Mouse (Mus musculus) liver, embryonic 11.5 days (tissue): ENCODE results near the gene Lsm2. TPM values are rescaled to one million over a fixed set of nuclear protein-coding genes. Genes with fewer than 3 reads are reported as not detected.
"Not testable (repeated sequence)": the region's sequence is repeated elsewhere in the genome, so short reads cannot be mapped to it uniquely, and the experiment has no call there.

ENCODE experiments used
- ATAC-seq: fragments of 200-750 bp; cut with Nextera tagmentation; replicated peaks from 2 replicates; pipeline ENCODE4 v1.8.0; 2017; ENCODE audit warnings: moderate number of reproducible peaks, mild to moderate bottlenecking, moderate TSS enrichment, moderate library complexity; ENCODE audit not compliant: low FRiP score
- DNase-seq: peaks from one replicate; pipeline ENCODE4 v3.0.0-alpha.2; 2017; ENCODE audit warnings: low spot score
- H3K27ac ChIP-seq: fragments of 300-500 bp; sonication (generic); 2 replicates; pipeline ENCODE4 v1.5.1; 2014; ENCODE audit warnings: mild to moderate bottlenecking, low read depth, low read length, control low read depth
- H3K27me3 ChIP-seq: fragments of 300-500 bp; sonication (generic); replicated peaks from 2 replicates; pipeline ENCODE4 v1.6.1; 2014; ENCODE audit warnings: low read length, mixed read lengths; ENCODE audit not compliant: control insufficient read depth, insufficient read depth
- H3K36me3 ChIP-seq: fragments of 300-500 bp; sonication (generic); 2 replicates; pipeline ENCODE4 v1.6.1; 2014; ENCODE audit warnings: mild to moderate bottlenecking, low read length, moderate library complexity, mixed read lengths; ENCODE audit not compliant: control insufficient read depth, insufficient read depth
- H3K4me1 ChIP-seq: fragments of 300-500 bp; sonication (generic); replicated peaks from 2 replicates; pipeline ENCODE4 v1.6.1; 2014; ENCODE audit warnings: low read length, mixed read lengths; ENCODE audit not compliant: control insufficient read depth, insufficient read depth
- H3K4me2 ChIP-seq: fragments of 300-500 bp; sonication (generic); 2 replicates; pipeline ENCODE4 v1.6.1; 2014; ENCODE audit warnings: mild to moderate bottlenecking, control low read depth, moderate library complexity
- H3K4me3 ChIP-seq: fragments of 300-500 bp; sonication (generic); 2 replicates; pipeline ENCODE4 v1.5.1; 2014; ENCODE audit warnings: low read depth, low read length, control low read depth
- H3K9ac ChIP-seq: fragments of 300-500 bp; sonication (generic); 2 replicates; pipeline ENCODE4 v1.6.1; 2014; ENCODE audit warnings: low read depth, low read length, control low read depth
- H3K9me3 ChIP-seq: fragments of 300-500 bp; sonication (generic); 2 replicates; pipeline ENCODE4 v1.6.1; 2016; ENCODE audit warnings: low read length, inconsistent platforms, mixed read lengths; ENCODE audit not compliant: control insufficient read depth
- WGBS: fragments of 180-500 bp; shearing (Covaris S2); extraction: QIAGEN DNeasy Blood & Tissue Kit; methylation state at CpG from one replicate; pipeline ENCODE4 v1.1.7; 2014; 5-methylcytosine and 5-hydroxymethylcytosine counted together
- polyA plus RNA-seq: library from polyadenylated mRNA; unstranded; fragments of >200 nt; fragmentation: Nextera tagmentation; extraction: Ambion mirVana; gene quantifications from 2 replicates; pipeline ENCODE4 v1.2.1, GENCODE M21; 2014

Gene Lsm2
- polyA plus RNA-seq, 1 experiment from 2014 or later: 315 TPM

DNA sequence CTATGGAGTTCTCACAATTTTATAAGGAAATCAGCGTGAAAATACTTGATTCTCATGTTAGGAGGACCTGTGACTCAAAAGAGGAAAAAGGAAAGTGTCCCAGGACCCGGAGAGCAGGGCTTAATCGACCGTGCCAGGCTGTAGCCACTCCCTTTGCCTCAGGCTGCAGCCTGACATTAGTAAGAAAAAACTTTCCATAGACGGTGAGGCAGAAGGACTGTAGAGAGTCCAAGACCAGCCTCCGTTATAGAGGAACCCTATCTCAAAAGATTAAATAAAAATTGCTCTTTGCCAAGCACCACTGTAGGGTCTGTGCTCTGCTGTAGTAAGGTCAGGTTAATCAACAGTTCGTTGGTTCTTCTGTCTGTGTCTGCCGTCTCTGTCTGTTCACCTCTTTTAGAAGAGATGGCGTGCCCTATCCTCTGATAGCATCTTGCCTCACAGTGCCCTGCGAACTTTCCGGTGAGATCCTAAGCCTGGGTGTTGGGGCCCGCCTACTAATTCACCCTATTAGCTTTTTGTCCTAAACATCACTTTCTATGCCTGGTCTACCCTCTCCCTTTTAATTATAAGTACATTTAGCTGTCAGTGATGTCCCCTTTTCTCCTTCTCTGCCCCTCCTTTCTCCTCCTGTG is 21.7 kb upstream of the Lsm2 start:
- no peak for DNase-seq

DNA sequence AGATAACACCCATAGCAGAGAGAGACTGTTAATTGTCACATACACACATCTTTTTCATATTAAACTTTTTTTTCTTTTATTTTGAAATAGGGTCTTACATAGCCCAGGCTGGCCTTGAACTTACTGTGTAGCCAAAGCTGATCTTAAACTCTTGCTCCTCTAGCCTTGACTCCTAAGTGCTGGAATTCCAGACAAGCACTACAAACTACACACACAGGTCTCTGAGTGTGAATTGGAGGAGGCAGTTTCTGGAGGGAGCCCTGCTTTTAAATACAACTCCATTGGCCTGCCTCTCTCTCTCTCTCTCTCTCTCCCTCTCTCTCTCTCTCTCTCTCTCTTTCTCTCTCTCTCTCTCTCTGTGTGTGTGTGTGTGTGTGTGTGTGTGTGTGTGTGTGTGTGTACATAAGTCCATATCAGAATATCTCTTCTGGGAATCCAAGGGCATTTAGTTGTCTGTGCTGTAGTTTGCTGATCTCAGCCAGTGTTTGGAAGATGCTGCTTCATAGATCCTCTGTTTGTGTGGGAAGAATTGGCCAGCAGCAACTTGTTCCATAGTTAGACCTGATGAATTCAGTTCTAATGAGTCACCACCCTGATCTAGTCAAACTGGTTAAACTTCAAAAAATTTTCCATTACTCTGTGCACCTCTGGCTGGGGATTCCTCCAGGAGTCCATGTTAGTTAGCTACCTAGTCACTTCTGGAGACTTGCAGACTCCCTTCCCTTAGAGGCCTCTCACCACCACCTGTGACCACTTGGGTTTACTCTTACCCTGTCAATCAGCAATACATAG is 20.8 kb upstream of the Lsm2 start:
- Histone ChIP-seq H3K9me3 (no peaks in the 10 kb centered on the region), H3K9ac (no peak overlapping the region), H3K4me2 (no peak overlapping the region), H3K4me1 (peaks cover 11% of the 10 kb centered on the region), H3K27me3 (peaks cover 12% of the 10 kb centered on the region), H3K4me3 (no peak overlapping the region), H3K36me3 (no peaks in the 10 kb centered on the region), H3K27ac (no peak overlapping the region)
- no peak for ATAC-seq
- no peak for DNase-seq

More for the DNA sequence above, 21.7 kb upstream of the Lsm2 start:
- Histone ChIP-seq H3K36me3 (no peaks in the 10 kb centered on the region), H3K27me3 (peaks cover 12% of the 10 kb centered on the region), H3K9ac (peak overlapping the region; percentile 62), H3K4me3 (peak overlapping the region; percentile 52), H3K9me3 (no peaks in the 10 kb centered on the region), H3K4me2 (peak overlapping the region; percentile 93), H3K4me1 (peaks cover 11% of the 10 kb centered on the region), H3K27ac (peak overlapping the region; percentile 8)
- ATAC-seq: peak; percentile 37; the same call in 1 of the 2 replicates
- 8% methylated on average over 12 of the region's 12 CpGs for WGBS

DNA sequence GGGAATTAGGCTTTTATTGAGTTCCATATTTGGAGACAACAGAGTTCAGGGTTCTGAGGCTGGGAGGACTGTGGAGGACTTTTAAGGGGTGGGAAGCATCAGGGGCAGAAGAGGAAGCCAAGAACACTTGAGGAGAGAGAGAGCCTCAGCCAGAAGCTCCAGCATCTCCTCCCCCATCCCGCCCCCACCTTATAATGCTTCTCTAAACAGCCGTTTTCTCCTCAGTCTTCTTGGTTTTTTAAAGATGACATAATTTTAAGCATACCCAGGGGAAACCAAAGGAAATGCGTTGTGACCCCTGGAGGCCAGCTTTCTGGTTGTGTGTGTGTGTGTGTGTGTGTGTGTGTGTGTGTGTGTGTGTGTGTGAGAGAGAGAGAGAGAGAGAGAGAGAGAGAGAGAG is 19.5 kb upstream of the Lsm2 start:
- no peak overlapping the region for H3K4me2 ChIP-seq
- no peak for DNase-seq
- H3K27me3 ChIP-seq: peaks cover 10% of the 10 kb centered on the region
- no peak overlapping the region for H3K4me3 ChIP-seq
- H3K9me3 ChIP-seq: no peaks in the 10 kb centered on the region
- no peak overlapping the region for H3K9ac ChIP-seq
- no peaks in the 10 kb centered on the region for H3K36me3 ChIP-seq
- H3K27ac ChIP-seq: no peak overlapping the region
- no peak for ATAC-seq
- WGBS: 39% methylated on average over 3 of the region's 3 CpGs
- peaks cover 11% of the 10 kb centered on the region for H3K4me1 ChIP-seq

DNA sequence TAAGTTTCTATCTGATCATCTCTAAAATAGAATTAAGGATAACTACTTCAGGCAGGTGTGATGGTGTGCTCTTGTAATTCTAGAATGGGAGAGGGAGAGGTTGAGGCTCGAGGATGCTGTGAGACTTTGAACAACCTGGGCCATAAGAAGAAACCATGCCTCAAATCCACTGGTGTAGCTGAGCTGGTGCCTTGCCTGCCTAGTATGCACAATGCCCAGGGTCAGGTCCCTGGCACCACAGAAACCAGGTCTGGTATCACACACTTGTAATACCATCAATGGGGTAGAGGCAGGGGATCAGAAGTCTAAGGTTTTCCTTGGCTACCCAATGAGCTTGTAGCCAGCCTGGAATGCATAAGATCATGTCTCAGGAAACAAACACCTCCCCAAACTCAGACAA is 18.8 kb upstream of the Lsm2 start:
- ATAC-seq (no peak), DNase-seq (no peak)
- 62% methylated on average over 1 of the region's 1 CpGs for WGBS
- H3K27ac ChIP-seq: no peak overlapping the region
- H3K4me1 ChIP-seq: peaks cover 11% of the 10 kb centered on the region
- no peaks in the 10 kb centered on the region for H3K9me3 ChIP-seq
- peaks cover 12% of the 10 kb centered on the region for H3K27me3 ChIP-seq
- H3K36me3 ChIP-seq: no peaks in the 10 kb centered on the region
- no peak overlapping the region for H3K4me2 ChIP-seq
- no peak overlapping the region for H3K9ac ChIP-seq
- no peak overlapping the region for H3K4me3 ChIP-seq

DNA sequence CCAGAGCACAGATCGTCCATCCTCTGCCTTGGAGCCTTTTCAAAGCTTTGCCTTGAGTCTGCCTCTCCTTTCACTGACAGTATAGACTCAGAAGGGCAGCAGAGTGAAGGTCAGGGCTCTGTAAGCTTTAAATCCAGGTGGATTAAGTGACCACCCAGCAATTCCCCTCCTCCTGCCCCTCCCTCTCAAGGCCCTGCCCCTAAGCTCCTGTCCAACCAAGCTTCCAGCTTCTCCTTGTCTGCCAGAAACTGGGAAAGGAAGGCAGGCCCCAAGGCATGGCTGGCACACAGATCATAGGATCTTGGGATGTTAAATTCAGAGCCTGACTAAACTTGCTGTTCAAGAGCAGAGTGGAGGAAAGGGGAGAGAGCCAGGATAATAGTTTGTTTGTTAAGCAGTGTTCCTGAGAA is 17.0 kb upstream of the Lsm2 start:
- H3K36me3 ChIP-seq: no peaks in the 10 kb centered on the region
- H3K4me3 ChIP-seq: no peak overlapping the region
- H3K4me1 ChIP-seq: peaks cover 8% of the 10 kb centered on the region
- 21% methylated on average over 1 of the region's 1 CpGs for WGBS
- no peak for DNase-seq
- H3K27me3 ChIP-seq: peaks cover 30% of the 10 kb centered on the region
- H3K27ac ChIP-seq: no peak overlapping the region
- no peak overlapping the region for H3K4me2 ChIP-seq
- ATAC-seq: no peak
- no peaks in the 10 kb centered on the region for H3K9me3 ChIP-seq
- H3K9ac ChIP-seq: no peak overlapping the region

DNA sequence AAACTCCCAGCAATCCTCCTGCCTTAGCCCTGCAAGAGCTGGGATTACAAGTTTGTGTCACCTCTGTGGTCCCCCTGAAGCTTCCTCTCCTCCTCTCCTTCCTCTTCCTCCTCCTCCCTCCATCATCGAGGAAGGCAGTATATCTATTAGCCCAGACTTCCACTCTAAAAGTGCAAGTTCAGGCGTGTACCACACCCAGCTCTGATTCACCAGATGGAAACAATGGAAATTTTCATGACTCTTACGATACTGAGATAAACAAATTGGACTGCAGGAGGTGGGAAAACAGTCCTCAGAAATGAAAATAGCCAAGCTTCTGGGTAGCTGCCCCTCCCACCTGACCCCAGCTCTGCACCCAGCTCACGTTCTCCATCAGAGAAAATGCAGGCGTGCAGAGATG is 16.0 kb upstream of the Lsm2 start:
- WGBS: 49% methylated on average over 5 of the region's 5 CpGs
- Histone ChIP-seq H3K4me2 (no peak overlapping the region), H3K27me3 (peaks cover 34% of the 10 kb centered on the region)

DNA sequence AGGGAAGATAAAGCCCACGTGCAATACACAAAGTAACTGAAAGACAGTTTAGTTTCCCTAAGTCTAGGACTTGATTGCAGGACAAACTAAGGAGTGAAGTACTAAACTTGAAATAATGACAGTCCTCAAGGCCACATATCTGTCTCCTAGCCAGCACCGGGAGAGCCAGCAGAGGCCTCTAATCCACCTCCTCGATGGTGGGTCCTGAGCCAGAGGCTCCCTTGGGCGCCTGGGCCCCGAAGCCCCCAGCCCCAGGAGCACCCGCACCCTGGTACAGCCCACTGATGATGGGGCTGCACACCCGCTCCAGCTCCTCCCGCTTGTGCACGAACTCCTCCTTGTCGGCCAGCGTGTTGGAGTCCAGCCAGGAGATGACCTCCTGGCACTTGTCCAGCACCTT is 11.8 kb upstream of the Lsm2 start, which contains the start of gene Gm20481:
Gene Gm20481, plus strand, starts transcription at position 91 of the 400 bp plus-strand sequence.
- WGBS: 65% methylated on average over 7 of the region's 11 CpGs
- not testable (repeated sequence) for H3K9ac ChIP-seq, ATAC-seq, H3K4me2 ChIP-seq, H3K4me3 ChIP-seq, H3K27ac ChIP-seq, H3K36me3 ChIP-seq, H3K4me1 ChIP-seq, H3K9me3 ChIP-seq, DNase-seq
- peaks cover 40% of the 10 kb centered on the region for H3K27me3 ChIP-seq

More for the DNA sequence above, 16.0 kb upstream of the Lsm2 start:
- Histone ChIP-seq H3K4me3 (no peak overlapping the region), H3K4me1 (no peaks in the 10 kb centered on the region), H3K9ac (no peak overlapping the region), H3K9me3 (no peaks in the 10 kb centered on the region), H3K27ac (no peak overlapping the region), H3K36me3 (no peaks in the 10 kb centered on the region)
- DNase-seq: no peak
- ATAC-seq: no peak

DNA sequence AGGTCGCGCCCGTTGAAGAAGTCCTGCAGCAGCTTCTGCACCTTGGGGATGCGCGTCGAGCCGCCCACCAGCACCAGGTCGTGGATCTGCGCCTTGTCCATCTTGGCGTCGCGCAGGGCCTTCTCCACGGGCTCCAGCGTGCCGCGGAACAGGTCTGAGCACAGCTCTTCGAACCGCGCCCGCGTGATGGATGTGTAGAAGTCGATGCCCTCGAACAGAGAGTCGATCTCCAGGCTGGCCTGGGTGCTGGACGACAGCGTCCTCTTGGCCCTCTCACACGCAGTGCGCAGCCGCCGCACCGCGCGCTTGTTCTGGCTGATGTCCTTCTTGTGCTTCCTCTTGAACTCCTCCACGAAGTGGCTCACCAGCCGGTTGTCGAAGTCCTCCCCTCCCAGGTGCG is 10.8 kb upstream of the Lsm2 start:
- ATAC-seq, H3K4me2 ChIP-seq: not testable (repeated sequence)

DNA sequence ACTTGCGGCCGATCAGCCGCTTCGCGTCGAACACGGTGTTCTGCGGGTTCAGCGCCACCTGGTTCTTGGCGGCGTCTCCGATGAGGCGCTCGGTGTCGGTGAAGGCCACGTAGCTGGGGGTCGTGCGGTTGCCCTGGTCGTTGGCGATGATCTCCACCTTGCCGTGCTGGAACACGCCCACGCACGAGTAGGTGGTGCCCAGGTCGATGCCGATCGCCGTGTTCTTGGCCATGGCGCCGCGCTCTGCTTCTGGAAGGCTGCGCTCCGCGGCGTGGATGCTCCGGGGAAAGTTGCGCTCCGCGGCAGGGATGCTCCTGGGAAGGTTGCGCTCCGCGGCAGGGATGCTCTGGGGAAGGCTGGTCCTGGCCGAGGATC is 10.0 kb upstream of the Lsm2 start:
- not testable (repeated sequence) for H3K4me1 ChIP-seq, H3K36me3 ChIP-seq, ATAC-seq, H3K27ac ChIP-seq, H3K9me3 ChIP-seq, H3K9ac ChIP-seq, DNase-seq
- WGBS: 4% methylated on average over 21 of the region's 43 CpGs
- H3K4me2 ChIP-seq: peak overlapping the region; percentile 87
- peak overlapping the region; percentile 44 for H3K4me3 ChIP-seq
- H3K27me3 ChIP-seq: peaks cover 40% of the 10 kb centered on the region

More for the DNA sequence above, 10.8 kb upstream of the Lsm2 start:
- not testable (repeated sequence) for H3K9ac ChIP-seq, H3K27ac ChIP-seq, H3K4me1 ChIP-seq, H3K36me3 ChIP-seq, H3K4me3 ChIP-seq, DNase-seq, H3K9me3 ChIP-seq
- H3K27me3 ChIP-seq: peaks cover 40% of the 10 kb centered on the region
- whole genome bisulfite sequencing: 29% methylated on average over 24 of the region's 37 CpGs
